Mouse (Mus musculus) ovary, adult 2 months (tissue): ENCODE data around the gene Slc38a2. TPM values are rescaled to one million over a fixed set of nuclear protein-coding genes. Genes with fewer than 3 reads are reported as not detected.

Experiments used
- polyA plus RNA-seq: library from polyadenylated mRNA; depleted of rRNA; stranded (reverse); fragments of >200 nt; gene quantifications from 2 replicates; pipeline ENCODE4 v1.2.3, GENCODE M21; 2012; rRNA removed

The Slc38a2 gene
- polyA plus RNA-seq, result 32.8 and 39.2 TPM in 2 replicates

DNA sequence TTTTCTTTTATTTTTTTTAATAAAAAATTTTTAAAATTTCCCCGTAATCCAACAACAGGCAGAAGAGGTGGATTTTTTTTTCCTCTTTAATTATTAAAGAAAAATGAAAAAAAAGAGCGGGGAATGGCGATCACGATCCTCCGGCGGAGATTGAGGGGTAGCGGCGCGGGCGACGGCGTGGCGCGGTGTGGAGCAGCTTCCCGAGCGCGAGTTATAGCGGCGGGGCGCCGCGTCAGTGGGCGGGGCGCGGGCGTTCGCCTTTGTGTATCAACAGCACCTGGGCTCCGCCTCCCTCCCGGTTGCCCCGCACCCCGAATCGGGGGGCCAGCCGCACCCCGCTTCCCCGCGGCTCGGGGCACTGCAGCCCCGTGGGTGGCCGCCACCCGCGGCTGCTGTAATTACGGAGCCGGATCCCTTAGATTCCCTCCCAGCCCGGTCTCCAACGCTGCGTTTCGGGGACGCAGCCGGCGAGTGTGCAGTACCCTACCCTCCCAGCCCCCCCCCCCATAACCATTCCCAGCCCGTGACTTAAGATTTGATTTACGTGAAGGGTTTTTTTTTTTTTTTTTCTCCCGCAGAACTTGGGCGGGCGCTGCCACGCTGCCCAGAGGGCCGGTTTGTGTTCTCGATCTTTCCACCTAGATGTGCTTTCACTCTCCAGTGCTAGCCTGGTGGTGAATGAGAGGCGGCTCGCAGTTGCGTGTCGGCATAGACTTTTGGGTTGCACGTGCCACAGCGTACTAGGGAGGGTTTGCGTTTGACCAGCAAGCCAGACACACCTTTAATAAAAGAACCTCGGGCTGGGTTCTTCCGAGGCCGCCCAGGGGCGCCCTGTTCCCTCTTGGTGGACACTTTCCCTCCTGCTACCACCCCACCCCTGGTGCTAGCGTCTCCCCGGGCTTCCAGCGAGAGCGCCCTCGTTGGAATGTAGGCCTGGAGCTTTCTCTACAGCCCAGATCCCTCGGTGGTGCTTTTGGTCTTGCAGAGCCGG is at the start of gene Slc38a2:
Slc38a2 (minus strand) TSS at position 210 of the 991 bp plus-strand sequence.

DNA sequence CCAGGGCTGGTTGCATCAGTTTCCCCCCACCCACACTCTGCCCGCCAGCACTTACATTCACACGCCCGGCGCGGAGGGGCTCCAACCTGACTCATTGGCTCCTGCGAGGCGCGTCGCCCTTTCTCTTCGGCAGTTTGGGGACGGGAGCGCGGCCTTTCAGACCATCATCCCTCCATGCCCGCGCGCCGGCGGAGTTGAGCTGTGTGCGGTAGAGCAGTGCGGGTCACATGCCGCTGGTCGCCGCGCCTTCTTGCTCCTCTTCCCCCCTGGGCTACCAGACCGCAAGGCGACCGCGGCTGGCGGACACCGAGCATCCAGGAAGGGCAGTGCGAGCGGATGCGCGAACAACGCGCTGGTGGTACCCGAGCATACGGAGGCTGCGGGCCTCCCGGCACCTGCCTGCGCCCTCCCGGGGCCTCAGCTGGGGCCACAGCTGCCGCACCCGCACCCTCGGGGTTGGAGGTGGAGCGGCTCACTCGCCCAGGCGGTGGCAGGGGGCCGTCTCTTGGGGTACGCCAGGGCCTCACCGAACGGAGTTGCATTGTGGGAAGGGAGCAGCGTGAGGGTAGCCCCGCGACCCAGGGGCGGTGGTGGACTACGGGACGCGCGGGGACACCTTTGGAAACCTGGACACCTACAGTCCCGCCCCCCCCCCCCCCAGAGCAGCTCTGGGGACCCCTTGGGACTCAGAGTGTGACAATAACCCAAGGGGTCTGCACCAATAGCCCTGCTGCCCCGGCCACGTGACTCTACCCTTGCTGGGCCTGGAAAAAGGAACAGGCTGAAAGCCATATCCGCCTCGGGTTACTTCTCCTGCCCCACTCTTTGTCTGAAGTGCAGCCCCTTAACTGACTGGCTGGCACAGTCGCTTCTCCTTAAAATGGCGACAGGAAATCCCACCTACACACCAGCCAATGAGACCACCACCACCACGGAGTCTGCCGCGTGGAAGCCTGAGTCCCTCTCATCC is 56.8 kb downstream of the Slc38a2 start, which contains the start of gene Slc38a1:
Slc38a1 (minus strand) TSS at position 478 of the 970 bp plus-strand sequence.

Other genes with a start within 250 kb of the Slc38a2 start
- gene Scaf11, start 238.9 kb downstream of the Slc38a2 start, polyA plus RNA-seq, result 29.8 and 32.9 TPM in 2 replicates
- 79.8 and 83.8 TPM in 2 replicates for gene Slc38a1, start 56.8 kb downstream of the Slc38a2 start, polyA plus RNA-seq